Mouse (Mus musculus) c-Kit-positive CD71-positive TER-119-positive erythroid progenitor cells, embryonic 14.5 days (primary cell): Measurements from ENCODE around the gene Tbx10.
"Not testable (repeated sequence)": the region's sequence is repeated elsewhere in the genome, so short reads cannot be mapped to it uniquely, and the experiment has no call there.

Experiments used
- DNase-seq: peaks from one replicate; pipeline ENCODE4 v3.0.0-alpha.2; 2013; ENCODE audit warnings: low spot score

Gene Tbx10

DNA sequence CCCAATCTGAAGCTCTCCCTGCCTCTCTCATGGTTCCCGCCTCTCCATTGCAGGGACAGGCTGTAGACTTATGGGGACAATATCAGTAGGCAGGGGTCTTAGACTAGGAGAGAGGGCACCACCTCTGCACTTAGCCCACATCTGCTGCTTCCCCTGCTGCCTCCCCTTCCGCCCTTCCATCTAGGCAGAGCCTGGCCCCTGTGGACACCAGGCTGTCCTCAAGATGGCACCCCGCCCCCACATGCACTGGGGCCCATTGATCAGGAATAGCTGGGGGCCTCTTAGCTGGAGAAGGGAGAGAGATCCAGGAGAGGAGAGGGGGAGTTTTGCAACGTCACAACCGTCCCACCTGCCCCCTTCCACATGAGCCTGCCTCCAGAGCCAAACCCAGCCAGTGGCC is at the start of gene Tbx10:
Tbx10 (plus strand) TSS at position 337 of the 400 bp plus-strand sequence.
- DNase-seq, result no peak

DNA sequence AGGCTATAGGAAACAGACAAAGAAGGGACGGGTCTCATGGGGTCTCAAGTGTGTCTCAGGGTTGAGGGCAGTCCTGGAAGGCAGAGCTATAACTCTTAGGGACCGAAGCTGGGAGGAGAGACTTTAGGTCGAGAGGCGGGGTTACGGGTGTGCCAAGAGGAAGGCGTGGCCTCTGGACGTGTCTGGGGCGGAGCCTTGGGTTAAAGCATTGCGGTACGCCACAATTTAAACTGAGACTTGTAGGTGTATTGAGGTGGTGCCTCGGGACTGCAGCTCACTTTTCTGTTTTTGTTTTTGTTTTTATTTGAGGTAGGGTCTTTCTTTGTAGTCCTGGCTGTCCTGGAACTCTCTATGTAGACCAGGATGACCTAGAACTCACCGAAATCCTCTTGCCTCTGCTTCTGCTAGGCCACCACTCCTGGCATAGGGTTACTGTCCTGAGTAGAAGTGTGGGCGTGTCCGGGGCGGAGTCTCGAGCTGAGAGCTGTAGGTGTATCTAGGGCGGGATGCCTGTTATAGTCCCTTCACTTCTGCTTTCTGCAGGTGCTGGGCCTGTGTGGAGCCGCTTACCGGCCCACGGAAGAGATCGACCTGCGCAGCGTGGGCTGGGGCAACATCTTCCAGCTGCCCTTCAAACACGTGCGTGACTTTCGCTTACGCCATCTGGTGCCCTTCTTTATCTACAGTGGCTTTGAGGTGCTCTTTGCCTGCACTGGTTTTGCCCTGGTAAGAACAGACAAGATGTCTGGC is 49.4 kb upstream of the Tbx10 start:
- DNase-seq, result peak; percentile 74

DNA sequence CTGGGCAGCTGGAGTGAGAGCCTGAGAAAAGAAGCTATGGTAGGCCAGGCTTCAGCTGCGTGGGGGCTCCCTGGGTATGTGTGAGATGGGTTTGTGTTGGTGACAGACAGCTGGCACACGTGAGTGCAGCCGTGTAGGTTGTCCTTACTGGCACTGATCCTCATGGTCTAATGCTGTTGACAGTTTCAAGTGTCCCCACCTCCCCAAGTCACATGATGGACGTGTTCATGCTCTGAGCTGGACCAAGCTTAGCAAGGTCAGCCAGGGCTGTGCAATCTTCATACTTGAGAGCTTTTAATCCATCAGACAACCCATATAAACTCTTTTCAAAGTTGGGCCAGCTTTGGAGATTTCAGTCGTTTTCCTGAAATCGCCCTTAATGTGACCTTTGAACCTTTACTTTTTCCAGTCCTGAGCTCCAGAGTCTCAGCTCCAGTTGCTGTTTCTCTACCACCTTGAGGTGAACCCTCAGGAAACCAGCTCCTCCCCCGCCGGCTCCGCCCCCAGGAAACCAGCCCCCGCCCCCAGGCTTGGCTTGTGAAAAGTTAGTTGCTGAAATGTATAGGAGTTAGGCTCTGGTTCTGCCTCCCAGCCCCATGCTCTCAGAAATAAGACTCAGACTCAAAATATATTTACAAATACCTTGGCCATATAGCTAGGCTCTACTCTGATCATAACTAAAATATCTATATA is 46.5 kb upstream of the Tbx10 start:
- DNase-seq, result no peak

DNA sequence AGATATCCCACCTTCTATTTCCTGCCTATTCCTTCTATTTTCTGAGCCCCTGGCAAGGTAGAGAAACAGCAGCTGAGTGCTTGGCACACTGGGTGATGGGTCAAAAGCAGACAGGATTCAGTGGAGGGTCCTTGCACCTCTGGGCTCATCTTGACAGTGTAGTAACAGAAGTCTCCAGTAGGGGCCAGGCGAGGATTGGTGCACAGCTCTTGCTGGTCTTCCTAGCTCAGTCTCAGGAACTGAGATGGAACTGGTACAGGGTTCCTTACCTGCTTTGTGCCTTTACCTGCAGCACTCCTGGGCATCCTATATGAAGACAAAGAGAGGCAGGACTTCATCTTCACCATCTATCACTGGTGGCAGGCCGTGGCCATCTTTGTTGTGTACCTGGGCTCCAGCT is 45.8 kb upstream of the Tbx10 start:
- DNase-seq, result peak; percentile 59

DNA sequence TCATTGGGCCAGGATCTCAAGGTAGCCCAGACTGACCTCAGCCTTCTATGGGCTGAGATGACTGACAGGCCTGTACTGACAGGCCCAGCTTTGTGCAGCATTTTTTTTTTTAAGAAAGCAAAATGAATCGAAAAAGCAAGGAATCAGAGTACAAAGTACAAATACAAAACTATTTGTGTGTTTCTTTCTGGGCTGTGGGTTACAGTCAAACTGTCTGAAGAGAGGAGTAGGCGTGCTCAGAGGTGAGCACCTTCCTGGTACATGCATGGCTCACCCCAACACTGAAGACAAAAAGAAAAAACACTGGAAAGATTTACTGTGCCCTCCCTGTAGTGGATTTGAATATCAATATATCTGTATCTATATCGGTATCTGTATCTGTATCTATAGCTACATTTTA is 44.7 kb upstream of the Tbx10 start:
- no peak for DNase-seq

DNA sequence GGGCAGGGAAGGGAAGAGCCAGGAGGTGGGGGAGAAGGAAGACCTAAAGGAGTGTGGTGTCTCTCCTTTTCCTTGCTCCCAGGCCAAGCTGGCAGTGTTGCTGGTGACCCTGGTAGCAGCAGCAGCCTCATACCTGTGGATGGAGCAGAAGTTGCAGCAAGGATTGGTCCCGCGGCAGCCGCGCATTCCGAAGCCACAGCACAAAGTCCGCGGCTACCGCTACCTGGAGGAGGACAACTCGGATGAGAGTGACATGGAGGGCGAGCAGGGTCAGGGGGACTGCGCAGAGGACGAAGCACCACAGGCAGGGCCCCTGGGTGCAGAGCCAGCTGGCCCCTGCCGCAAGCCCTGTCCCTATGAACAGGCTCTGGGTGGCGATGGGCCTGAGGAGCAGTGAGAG is 44.0 kb upstream of the Tbx10 start:
- no peak for DNase-seq

DNA sequence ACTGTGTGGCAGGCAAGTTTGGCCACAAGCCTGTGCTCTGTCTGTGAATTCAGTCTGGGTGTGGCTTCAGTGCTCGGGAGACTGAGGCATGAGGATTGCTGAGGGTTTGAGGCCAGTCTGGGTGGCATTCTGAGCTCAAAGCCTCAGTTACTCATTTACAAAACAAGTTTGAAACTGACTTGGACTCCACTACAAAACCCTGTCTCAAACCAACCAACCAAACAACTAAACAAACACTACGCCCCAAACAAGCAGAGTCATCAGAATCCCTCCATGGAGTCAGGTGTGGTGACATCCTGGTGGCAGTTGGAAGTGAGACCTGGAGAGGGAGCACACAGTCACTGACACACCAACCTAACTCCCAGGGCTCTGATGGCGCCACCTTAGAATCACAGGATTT is 42.2 kb upstream of the Tbx10 start:
- DNase-seq, result no peak

DNA sequence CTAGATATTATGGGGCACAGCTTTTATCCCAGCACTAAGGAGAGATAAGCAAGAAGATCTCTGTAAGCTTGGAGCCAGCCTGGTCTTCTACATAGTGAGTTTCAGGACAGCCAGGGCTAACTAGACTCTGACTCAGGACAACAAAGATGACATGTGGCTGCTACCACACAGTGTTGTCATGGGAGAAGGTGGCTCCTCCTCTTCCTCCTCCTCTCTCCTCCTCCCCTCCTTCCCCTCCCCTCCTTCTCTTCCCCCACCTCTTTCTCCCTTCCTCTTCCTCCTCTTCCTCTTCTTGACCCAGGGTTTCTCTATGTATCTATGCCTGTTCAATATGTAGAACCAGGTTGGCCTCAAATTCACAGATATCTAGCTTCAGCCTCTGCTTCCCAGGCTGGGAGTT is 41.1 kb upstream of the Tbx10 start:
- no peak for DNase-seq

DNA sequence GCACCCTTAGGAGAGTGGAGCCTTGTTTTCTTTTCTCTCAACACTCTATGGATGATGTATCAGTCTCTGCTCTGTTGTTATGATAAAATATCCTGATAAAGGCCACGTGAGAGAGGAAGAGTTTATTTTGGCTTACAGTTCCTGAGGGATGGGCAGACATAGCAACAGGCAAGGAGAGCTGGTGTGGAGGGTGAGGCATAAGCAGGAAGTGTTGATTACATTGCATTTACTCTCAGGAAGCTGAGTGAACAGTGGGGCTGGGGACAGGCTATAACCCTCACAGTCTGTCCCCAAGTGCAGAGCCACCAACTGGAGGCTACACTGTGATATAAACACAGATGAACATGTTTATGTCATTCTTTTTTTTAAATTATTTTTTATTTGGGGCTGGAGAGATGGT is 40.5 kb upstream of the Tbx10 start:
- no peak for DNase-seq

DNA sequence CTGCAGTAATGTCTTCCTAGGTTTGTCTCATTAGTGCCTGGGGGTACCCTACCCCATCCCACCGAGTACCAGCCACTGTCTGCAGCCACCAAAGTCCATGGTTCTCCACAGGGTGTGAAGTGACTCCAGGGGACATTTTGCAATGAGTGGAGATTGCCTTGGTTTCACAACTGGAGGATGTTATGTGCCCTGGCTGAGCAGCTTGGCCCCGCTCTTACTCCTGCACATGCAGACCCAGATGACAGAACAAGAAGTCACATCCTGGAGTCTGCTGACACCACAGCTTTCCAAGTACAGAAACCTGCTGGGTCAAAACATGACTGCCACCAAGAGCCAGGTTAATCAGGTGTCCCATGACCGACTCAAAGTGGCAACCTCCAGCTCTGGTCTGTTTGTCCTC is 37.5 kb upstream of the Tbx10 start:
- no peak for DNase-seq

DNA sequence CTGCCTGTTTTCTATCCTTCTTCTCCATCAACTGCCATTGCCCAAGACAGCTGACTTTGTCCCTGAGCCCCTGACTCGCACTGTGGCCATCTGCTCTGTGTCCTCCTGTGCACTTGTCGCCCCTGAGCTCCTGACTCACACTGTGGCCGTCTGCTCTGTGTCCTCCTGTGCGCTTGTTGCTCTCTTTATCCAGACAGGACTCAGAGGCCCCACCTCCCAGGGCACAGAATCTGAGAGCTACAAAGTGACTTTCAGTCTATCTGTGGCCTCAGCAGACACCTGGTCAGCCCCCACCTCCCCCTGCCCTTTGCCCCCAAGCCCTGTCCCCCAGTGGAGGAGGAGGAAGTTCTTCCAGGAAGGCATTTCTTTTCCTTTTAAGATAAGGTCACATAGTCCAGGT is 36.7 kb upstream of the Tbx10 start:
- no peak for DNase-seq

DNA sequence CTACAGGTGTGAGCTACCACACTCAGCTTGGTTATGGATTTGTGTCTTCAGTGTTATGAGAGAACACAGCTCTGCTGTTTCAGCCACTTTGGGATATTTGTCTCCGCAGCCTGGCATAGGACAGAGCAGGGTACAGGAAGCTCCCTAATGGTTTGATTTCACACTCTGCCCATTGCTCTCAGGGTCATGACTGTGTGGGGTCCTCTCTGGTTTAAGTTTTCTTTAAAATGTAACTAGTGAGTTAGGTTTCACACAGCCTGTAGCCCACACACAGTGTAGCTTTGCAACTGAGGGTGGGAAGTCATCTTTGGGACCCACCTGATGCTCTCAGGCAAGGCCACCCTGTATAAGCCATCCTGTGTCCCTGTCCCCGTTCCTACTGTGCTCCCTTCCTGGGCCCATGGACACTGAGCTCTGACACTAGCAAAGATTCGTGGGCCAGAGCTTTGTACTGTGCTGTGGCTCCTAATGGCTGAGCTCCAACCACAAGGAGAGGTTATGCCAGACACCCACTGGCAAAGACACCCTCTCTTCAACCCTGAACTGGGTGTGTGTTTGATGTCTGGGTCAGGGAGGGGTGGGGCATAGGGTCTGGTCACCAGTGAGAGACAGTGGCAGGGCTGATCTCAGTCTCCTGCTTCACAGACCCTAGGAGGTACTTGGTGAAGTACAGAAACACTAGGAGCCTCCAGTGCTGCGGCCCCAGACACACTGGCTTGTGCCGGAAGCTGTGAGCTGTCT is 35.1 kb upstream of the Tbx10 start:
- DNase-seq, result not testable (repeated sequence)

DNA sequence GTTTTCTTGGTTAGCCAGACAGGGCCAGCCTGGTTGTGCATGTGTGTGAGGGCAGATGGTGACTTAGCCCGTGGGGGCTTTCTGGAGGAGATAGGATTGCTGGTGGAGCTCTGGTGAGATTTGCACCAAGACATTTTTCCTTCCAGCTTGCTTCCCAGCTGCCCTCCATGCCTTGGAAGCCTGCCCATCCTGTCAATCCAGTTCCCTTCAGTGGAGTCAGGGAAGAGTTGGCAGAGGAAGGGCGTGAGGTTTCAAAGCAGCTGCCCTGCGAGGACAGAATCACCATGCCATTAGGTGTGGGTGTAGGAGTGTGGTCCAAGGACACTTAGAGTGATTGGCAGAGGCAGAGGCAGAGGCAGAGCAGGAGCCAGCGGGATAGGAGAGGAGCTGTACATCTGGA is 34.1 kb upstream of the Tbx10 start, which contains the start of gene Aldh3b3:
Aldh3b3 (plus strand) TSS at position 176 of the 400 bp plus-strand sequence.
- no peak for DNase-seq

DNA sequence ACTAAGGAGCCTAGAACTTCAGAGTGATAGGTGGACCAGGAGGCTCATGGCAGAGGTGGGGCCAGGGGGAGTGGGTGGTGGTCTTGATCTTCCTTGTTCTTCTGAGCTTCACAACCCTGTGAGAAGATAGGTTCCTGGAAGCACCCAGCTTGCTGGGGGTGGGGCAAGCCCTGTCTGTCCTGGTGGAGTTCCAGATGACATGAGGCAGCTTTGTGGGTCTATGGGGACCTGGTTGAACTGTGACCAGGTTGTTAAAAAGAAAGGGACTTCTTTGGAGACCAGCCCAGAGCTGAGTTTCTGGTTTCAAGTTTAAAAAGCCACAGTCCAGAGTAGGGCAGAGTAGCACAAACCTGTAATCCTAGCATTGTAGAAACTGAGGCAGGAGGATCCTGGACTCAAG is 33.5 kb upstream of the Tbx10 start:
- DNase-seq, result no peak

DNA sequence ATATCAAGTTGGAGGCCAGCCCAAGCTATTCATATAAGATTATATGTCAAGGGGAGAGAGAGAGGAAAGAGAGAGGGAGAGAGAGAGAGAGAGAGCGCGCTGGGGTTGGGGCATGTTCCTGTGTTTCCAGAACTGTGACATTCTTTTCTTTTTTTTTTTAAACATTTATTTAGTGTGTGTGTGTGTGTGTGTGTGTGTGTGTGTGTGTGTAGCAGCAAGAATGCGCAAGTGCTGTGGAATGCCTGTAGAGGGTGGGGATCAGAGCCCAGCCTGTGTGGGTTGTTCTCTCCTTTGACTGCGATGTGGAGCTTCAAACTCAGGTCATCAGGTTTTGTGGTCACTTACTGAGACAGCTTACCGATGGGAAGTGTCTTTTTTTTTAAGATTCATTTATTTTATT is 32.3 kb upstream of the Tbx10 start:
- DNase-seq, result no peak

DNA sequence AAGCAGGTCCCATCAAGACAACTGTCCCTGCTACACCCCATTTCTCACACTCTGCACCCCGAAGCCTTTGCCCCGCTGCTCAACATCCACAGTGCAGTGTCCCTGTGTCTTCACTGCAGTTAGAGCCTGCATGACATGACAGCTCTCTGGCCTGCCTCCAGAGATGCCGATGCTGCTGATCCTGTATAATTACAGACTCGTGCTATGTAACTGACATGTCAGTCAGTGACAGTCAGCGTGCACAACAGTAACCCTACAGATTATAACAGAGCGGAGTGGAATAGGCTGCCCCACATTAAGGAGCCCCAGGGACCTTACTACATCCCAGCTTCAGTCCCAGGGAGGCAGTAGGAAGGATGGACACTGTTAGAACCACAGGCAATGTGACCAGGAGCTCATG is 30.7 kb upstream of the Tbx10 start:
- DNase-seq, result not testable (repeated sequence)

DNA sequence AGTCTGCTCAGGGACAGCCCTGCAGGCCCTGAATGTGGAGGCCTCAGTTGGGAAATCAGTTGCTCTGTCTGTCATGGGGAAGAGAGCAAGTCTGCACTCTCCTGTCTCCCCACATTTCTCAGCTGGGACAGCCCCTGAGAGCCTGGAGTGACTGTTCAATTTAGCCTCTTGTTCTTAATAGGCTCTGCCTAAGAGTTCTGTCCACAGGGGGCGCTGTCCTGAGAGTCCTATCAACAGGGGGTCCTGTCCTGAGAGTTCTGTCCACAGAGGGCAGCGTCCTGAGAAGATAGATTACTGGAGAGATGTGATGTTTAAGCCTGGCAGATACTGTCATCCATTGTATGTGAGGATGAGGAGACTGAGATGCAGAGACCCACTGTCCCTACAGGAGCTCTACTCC is 30.1 kb upstream of the Tbx10 start:
- DNase-seq, result no peak

DNA sequence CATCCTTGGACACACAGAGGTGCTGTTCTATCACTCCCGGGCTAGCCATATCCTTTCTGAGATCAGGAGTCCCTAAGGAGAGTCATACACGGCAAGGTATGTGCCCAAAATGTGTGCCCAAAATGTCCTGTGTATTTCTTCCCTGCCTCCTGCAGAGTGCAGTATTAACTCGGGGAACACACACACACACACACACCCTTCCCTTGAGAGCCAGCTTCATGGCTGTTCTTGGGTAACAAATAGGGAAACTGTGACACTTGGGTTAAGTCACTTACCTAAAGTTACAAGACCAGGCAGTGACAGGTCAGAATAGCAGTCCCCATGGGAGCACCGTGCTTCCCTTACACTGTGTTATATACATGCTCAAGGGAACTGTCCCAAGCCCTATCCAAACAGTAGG is 28.5 kb upstream of the Tbx10 start:
- DNase-seq, result no peak

DNA sequence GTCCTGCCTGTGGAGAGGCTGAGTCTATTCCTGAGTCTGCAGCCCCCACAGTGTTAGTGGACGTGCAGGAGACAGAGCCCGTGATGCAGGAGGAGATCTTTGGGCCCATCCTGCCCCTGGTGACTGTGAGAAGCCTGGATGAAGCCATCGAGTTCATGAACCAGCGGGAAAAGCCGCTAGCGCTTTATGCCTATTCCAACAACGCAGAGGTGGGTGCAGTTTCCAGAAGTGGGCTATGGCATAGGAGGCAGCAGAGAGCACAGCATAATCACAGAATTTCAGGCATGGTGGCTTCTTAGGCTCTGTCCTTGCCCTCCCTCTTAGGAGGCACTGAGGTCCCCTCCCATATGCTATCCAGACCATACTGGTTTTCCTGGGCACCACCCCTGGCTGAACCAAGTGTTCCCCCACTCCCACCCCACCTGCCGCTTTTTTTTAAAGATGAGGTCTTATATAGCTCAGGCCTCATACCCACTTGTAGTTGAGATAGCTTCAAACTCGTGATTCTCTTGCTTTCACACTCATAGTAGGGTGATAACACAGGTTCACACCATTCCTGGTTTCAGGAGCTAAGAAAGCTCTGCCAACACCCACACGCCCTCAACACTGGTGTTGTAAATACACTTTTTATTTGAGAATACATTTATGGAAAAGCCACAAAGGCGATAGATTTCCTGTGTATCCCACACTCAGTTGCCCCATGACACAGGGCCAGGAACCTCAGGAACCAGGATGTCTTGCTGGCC is 26.0 kb upstream of the Tbx10 start:
- no peak for DNase-seq

DNA sequence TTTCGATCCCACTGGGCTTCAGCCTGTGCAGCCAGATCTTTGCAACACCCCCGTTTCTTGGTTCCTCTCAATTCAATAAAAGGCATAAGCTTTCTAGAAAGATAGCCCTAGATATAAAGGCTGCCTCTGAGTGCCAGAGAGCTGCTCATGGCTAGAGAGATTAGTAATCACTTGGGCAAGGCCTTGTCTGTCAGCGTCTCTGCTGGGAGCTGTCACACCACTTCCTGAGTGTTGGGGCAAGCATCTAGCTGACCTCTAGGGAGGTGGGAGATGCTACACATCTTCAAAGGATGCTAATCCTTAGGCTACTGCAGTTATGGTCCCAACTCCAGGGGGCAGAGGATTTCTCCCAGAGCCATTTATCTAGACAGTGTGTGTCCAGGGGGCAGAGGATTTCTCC is 25.3 kb upstream of the Tbx10 start:
- no peak for DNase-seq

DNA sequence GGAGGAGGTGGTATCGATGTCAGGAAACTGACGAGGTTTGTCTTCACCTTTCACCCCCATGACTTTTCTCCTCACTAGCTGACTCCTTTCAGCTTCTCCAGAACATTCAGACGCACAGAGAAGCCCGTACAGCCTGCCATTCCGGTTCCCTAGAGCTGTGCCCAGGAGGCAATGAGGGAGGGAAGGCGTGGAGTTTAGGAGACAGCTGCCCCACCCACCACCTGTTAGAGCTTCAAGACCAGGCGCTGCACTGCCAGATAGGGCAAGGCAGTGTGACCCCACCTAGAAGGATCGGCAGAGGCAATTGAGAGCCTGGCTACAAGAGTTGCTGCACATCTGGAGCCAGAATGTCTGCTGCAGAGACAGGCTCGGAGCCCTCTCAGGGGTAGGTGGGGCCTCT is 20.3 kb upstream of the Tbx10 start, which contains the start of gene Aldh3b2:
Aldh3b2 (plus strand) TSS at position 100 of the 400 bp plus-strand sequence.
- DNase-seq, result peak; percentile 56

DNA sequence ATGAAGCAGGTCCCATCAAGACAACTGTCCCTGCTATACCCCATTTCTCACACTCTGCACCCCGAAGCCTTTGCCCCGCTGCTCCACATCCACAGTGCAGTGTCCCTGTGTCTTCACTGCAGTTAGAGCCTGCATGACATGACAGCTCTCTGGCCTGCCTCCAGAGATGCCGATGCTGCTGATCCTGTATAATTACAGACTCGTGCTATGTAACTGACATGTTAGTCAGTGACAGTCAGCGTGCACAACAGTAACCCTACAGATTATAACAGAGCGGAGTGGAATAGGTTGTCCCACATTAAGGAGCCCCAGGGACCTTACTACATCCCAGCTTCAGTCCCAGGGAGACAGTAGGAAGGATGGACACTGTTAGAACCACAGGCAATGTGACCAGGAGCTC is 17.9 kb upstream of the Tbx10 start:
- not testable (repeated sequence) for DNase-seq
